ENCODE assay signal across 10 mouse cellular contexts in genomic region chr3:96599069-96599393, GRCm38 (mm10). TPM values are rescaled to one million over a fixed set of nuclear protein-coding genes. Genes with fewer than 3 reads are reported as not detected.
DNase-seq lines count a peak whose midpoint lies in the region; ATAC-seq and TF ChIP-seq lines count a peak whose summit lies in the region.
"Had no signal": no experiment of that assay in that cellular context is flagged by ENCODE, and none has a peak within 500 bp of the region (broad histone marks: within the 10 kb centered on the region; RNA-seq: fewer than 3 reads in every experiment).

No protein-coding gene starts in this region.

- TF ChIP-seq CTCF in E14TG2a.4 (conservative IDR thresholded peaks at IDR 0.05; ENCODE audit: low read length), result no peak
- TF ChIP-seq CTCF in forebrain, postnatal 0 days (IDR thresholded peaks at IDR 0.05; ENCODE audit: low read depth), result no peak

- no peak for DNase-seq in heart, embryonic 10.5 days (ENCODE audit: low spot score)
- no peak for DNase-seq in heart, postnatal 14 days
- DNase-seq in forebrain, postnatal 0 days, result no peak
- DNase-seq in embryo, embryonic 11 days, result no peak
- DNase-seq in lung, postnatal 10 days, result no peak
- no peak for DNase-seq in frontal cortex, postnatal 36 days (ENCODE audit: low spot score in 2 of 2)
- DNase-seq: liver, embryonic 13.5 days; thymus, postnatal 36 days had no signal

- peaks cover 3% of the 10 kb centered on the region for H3K36me3 ChIP-seq in heart, embryonic 10.5 days
- H3K36me3 ChIP-seq in E14TG2a.4 (ENCODE audit: insufficient read depth, low read length), result no peaks in the 10 kb centered on the region
- H3K36me3 ChIP-seq in forebrain, postnatal 0 days (ENCODE audit: insufficient read depth), result no peaks in the 10 kb centered on the region
- no peaks in the 10 kb centered on the region for H3K36me3 ChIP-seq in limb, embryonic 15.5 days
- H3K36me3 ChIP-seq: liver, embryonic 13.5 days had no signal

- H3K9me3 ChIP-seq in heart, embryonic 10.5 days, result no peaks in the 10 kb centered on the region
- H3K9me3 ChIP-seq in E14TG2a.4 (ENCODE audit: low read length), result no peaks in the 10 kb centered on the region
- H3K9me3 ChIP-seq in forebrain, postnatal 0 days (ENCODE audit: low read length), result no peaks in the 10 kb centered on the region
- H3K9me3 ChIP-seq in limb, embryonic 15.5 days, result no peaks in the 10 kb centered on the region
- H3K9me3 ChIP-seq: liver, embryonic 13.5 days had no signal

- intact Hi-C loops in heart, postnatal 14 days (cut with DNase I), result no loop called here

- WGBS in heart, embryonic 10.5 days, result 51% methylated on average over 8 of the region's 8 CpGs
- WGBS in forebrain, postnatal 0 days, result 55% methylated on average over 8 of the region's 8 CpGs
- 59% methylated on average over 8 of the region's 8 CpGs for WGBS in limb, embryonic 15.5 days

- no peak overlapping the region for H3K9ac ChIP-seq in forebrain, postnatal 0 days
- H3K9ac ChIP-seq in limb, embryonic 15.5 days, result no peak overlapping the region

- 0 out of 2 replicates have a peak overlapping the region, but pooled peaks have one; percentile 90 for H3K27ac ChIP-seq in heart, embryonic 10.5 days
- H3K27ac ChIP-seq in forebrain, postnatal 0 days (ENCODE audit: low read depth, low read length), result no peak overlapping the region
- H3K27ac ChIP-seq in limb, embryonic 15.5 days, result no peak overlapping the region
- H3K27ac ChIP-seq: liver, embryonic 13.5 days had no signal

- H3K4me1 ChIP-seq in heart, embryonic 10.5 days, result peaks cover 54% of the 10 kb centered on the region
- H3K4me1 ChIP-seq in E14TG2a.4 (replicated peaks; ENCODE audit: low read depth, low read length), result peaks cover 82% of the 10 kb centered on the region
- H3K4me1 ChIP-seq in forebrain, postnatal 0 days (ENCODE audit: insufficient read depth), result peaks cover 19% of the 10 kb centered on the region
- H3K4me1 ChIP-seq in limb, embryonic 15.5 days, result peaks cover 60% of the 10 kb centered on the region

- peak overlapping the region; percentile 100 for H3K4me2 ChIP-seq in forebrain, postnatal 0 days (ENCODE audit: low read depth)
- peak overlapping the region; percentile 95; the same call in 1 of the 2 replicates for H3K4me2 ChIP-seq in limb, embryonic 15.5 days

- no peak for ATAC-seq in forebrain, postnatal 0 days
- ATAC-seq in limb, embryonic 15.5 days (ENCODE audit: insufficient number of reproducible peaks, low FRiP score, low TSS enrichment, low read depth), result no peak

- peaks cover 28% of the 10 kb centered on the region for H3K27me3 ChIP-seq in heart, embryonic 10.5 days (ENCODE audit: insufficient read depth, poor library complexity, severe bottlenecking)
- H3K27me3 ChIP-seq in E14TG2a.4 (ENCODE audit: insufficient read depth, low read length), result peaks cover 60% of the 10 kb centered on the region
- H3K27me3 ChIP-seq in forebrain, postnatal 0 days (ENCODE audit: insufficient read depth, low read length), result no peaks in the 10 kb centered on the region
- peaks cover 9% of the 10 kb centered on the region; the same call in 1 of the 2 replicates for H3K27me3 ChIP-seq in limb, embryonic 15.5 days

- H3K4me3 ChIP-seq in heart, embryonic 10.5 days, result peak overlapping the region; percentile 71
- peak overlapping the region; percentile 81 for H3K4me3 ChIP-seq in E14TG2a.4 (replicated peaks; ENCODE audit: low read length)
- peak overlapping the region; percentile 59; the same call in 1 of the 2 replicates for H3K4me3 ChIP-seq in forebrain, postnatal 0 days (ENCODE audit: low read depth, low read length)
- H3K4me3 ChIP-seq in limb, embryonic 15.5 days, result peak overlapping the region; percentile 55

RNA-seq across cellular contexts. Expression of gene Lix1l, which starts 1.9 kb away (rescaled TPM):
- polyA plus RNA-seq in heart, embryonic 10.5 days (2016; fragmentation: Nextera tagmentation; extraction: Ambion mirVana), result 4.7 and 4.8 TPM in 2 replicates
- total RNA-seq in heart, postnatal 14 days (2021), result 10 to 100 TPM; 28.3 to 28.6 TPM
- total RNA-seq in forebrain, postnatal 0 days (2014; rRNA removed), result 53.5 and 59.9 TPM in 2 replicates
- 3.5 and 3.7 TPM in 2 replicates for polyA plus RNA-seq in forebrain, postnatal 0 days (2015; fragmentation: Nextera tagmentation; extraction: Ambion mirVana)
- polyA plus RNA-seq in limb, embryonic 15.5 days (2015; fragmentation: Nextera tagmentation; extraction: Ambion mirVana), result 7.7 and 9.4 TPM in 2 replicates

RNA-seq across cellular contexts. Expression of gene Ankrd34a, which starts 2.6 kb away (rescaled TPM):
- polyA plus RNA-seq in heart, embryonic 10.5 days (2016; fragmentation: Nextera tagmentation; extraction: Ambion mirVana), result 6.8 and 10.4 TPM in 2 replicates
- 1 to 10 TPM; 1.3 to 1.8 TPM for total RNA-seq in heart, postnatal 14 days (2021)
- total RNA-seq in forebrain, postnatal 0 days (2014; rRNA removed), result 17.7 and 19.3 TPM in 2 replicates
- polyA plus RNA-seq in forebrain, postnatal 0 days (2015; fragmentation: Nextera tagmentation; extraction: Ambion mirVana), result 17.6 and 19.2 TPM in 2 replicates
- 1.9 and 2.7 TPM in 2 replicates for polyA plus RNA-seq in limb, embryonic 15.5 days (2015; fragmentation: Nextera tagmentation; extraction: Ambion mirVana)

RNA-seq across cellular contexts. Expression of gene Polr3gl, which starts 5.0 kb away (rescaled TPM):
- 37.1 and 37.2 TPM in 2 replicates for polyA plus RNA-seq in heart, embryonic 10.5 days (2016; fragmentation: Nextera tagmentation; extraction: Ambion mirVana)
- total RNA-seq in heart, postnatal 14 days (2021), result 10 to 100 TPM; 21.8 to 25.3 TPM
- total RNA-seq in forebrain, postnatal 0 days (2014; rRNA removed), result 25.7 and 31.8 TPM in 2 replicates
- 27.8 and 35.9 TPM in 2 replicates for polyA plus RNA-seq in forebrain, postnatal 0 days (2015; fragmentation: Nextera tagmentation; extraction: Ambion mirVana)
- polyA plus RNA-seq in limb, embryonic 15.5 days (2015; fragmentation: Nextera tagmentation; extraction: Ambion mirVana), result 38.9 and 42.0 TPM in 2 replicates

RNA-seq across cellular contexts. Expression of gene Gm16253, which starts 22.2 kb away (rescaled TPM):
- polyA plus RNA-seq in heart, embryonic 10.5 days (2016; fragmentation: Nextera tagmentation; extraction: Ambion mirVana), result 0.88 and 2.8 TPM in 2 replicates
- total RNA-seq in heart, postnatal 14 days (2021), result 1 to 10 TPM; 3.7 to 4.5 TPM
- total RNA-seq in forebrain, postnatal 0 days (2014; rRNA removed), result not detected in 2 replicates
- not detected in 2 replicates for polyA plus RNA-seq in forebrain, postnatal 0 days (2015; fragmentation: Nextera tagmentation; extraction: Ambion mirVana)
- 0.82 and 1.2 TPM in 2 replicates for polyA plus RNA-seq in limb, embryonic 15.5 days (2015; fragmentation: Nextera tagmentation; extraction: Ambion mirVana)
- polyA plus RNA-seq: liver, embryonic 13.5 days had no signal

RNA-seq across cellular contexts. Expression of gene Rbm8a, which starts 30.7 kb away (rescaled TPM):
- polyA plus RNA-seq in heart, embryonic 10.5 days (2016; fragmentation: Nextera tagmentation; extraction: Ambion mirVana), result 112 and 150 TPM in 2 replicates
- 10 to 100 TPM; 37.9 to 40.5 TPM for total RNA-seq in heart, postnatal 14 days (2021)
- 29.2 and 38.5 TPM in 2 replicates for total RNA-seq in forebrain, postnatal 0 days (2014; rRNA removed)
- polyA plus RNA-seq in forebrain, postnatal 0 days (2015; fragmentation: Nextera tagmentation; extraction: Ambion mirVana), result 110 and 120 TPM in 2 replicates
- 102 and 120 TPM in 2 replicates for polyA plus RNA-seq in limb, embryonic 15.5 days (2015; fragmentation: Nextera tagmentation; extraction: Ambion mirVana)
